Mouse (Mus musculus): ENCODE results near the gene Hdhd5. TPM values are rescaled to one million over a fixed set of nuclear protein-coding genes. Genes with fewer than 3 reads are reported as not detected.
A peak's percentile ranks its signal among the peaks of the same experiment; 100 is the strongest.

The Hdhd5 gene
- polyA plus RNA-seq, 1 experiment from 2014 or later: 19.1 TPM

- WGBS: under 1% methylated on average over 95 of the region's 95 CpGs
- peak; percentile 12 for ATAC-seq (ENCODE audit: low FRiP score)
- H3K4me1 ChIP-seq: peaks cover 41% of the 10 kb centered on the region
These were observed 38.4 kb downstream of the Hdhd5 start for GRCm38 (mm10) chr6:120492499-120493373.

DNA sequence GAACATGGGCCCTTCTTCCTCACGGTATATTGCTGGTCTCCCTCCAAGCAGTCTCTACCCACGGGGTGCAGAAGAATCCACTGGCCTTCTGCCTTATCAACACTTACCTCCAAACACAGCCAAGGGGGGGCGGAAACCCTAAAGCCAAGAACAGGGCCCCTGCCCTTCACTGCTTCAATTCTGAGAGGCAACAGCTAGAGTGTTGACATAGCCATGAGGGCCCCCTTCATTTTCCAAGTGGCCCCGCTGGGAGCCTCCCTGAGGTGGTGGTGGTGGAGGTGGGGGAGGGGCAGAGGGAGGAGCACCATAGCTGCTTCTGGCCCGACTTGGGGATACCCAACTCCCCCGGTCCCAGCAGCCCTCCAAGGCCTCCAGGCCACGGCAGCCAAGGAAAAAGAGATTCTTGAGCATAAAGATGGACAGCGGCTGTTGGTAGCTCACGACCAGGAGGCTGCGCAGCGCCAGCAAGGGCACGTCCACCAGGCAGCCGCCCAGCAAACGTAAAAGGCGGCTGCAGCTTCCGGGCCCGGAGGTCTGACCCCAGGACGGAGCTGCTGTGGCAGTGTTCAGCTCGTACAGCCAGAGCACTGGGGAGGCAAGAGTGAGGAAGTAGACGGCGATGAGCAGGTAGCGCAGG lies 39.1 kb downstream of the Hdhd5 start:
- H3K36me3 ChIP-seq (replicated peaks): no peaks in the 10 kb centered on the region
- H3K27ac ChIP-seq: no peak overlapping the region
- 13% methylated on average over 22 of the region's 22 CpGs for WGBS
- no peaks in the 10 kb centered on the region for H3K9me3 ChIP-seq
- peak overlapping the region; percentile 81 for H3K4me2 ChIP-seq
- peak overlapping the region; percentile 74 for H3K4me3 ChIP-seq (replicated peaks)
- H3K27me3 ChIP-seq: peaks cover 29% of the 10 kb centered on the region
- H3K9ac ChIP-seq: peak overlapping the region; percentile 78
- ATAC-seq (ENCODE audit: low FRiP score): peak; percentile 1; the same call in 1 of the 2 replicates
- H3K4me1 ChIP-seq: peaks cover 41% of the 10 kb centered on the region

More at GRCm38 (mm10) chr6:120492499-120493373, 38.4 kb downstream of the Hdhd5 start:
- peaks cover 29% of the 10 kb centered on the region for H3K27me3 ChIP-seq
- peak overlapping the region; percentile 78 for H3K9ac ChIP-seq
- H3K4me2 ChIP-seq: peak overlapping the region; percentile 81
- peak overlapping the region; percentile 74 for H3K4me3 ChIP-seq (replicated peaks)
- no peaks in the 10 kb centered on the region for H3K36me3 ChIP-seq (replicated peaks)
- peak overlapping the region; percentile 94 for H3K27ac ChIP-seq
- no peaks in the 10 kb centered on the region for H3K9me3 ChIP-seq

- no peak for ATAC-seq (ENCODE audit: low FRiP score)
- WGBS: 47% methylated on average over 7 of the region's 7 CpGs
- Histone ChIP-seq H3K4me2 (peak overlapping the region; percentile 81), H3K36me3 (replicated peaks) (no peaks in the 10 kb centered on the region), H3K27ac (no peak overlapping the region), H3K9me3 (no peaks in the 10 kb centered on the region), H3K27me3 (peaks cover 29% of the 10 kb centered on the region), H3K4me1 (peaks cover 41% of the 10 kb centered on the region), H3K9ac (no peak overlapping the region), H3K4me3 (replicated peaks) (no peak overlapping the region)
These were observed 40.1 kb downstream of the Hdhd5 start for GRCm38 (mm10) chr6:120491064-120491463.

- peaks cover 38% of the 10 kb centered on the region for H3K4me1 ChIP-seq
- WGBS: 72% methylated on average over 2 of the region's 2 CpGs
- no peak overlapping the region for H3K9ac ChIP-seq
- no peak for ATAC-seq (ENCODE audit: low FRiP score)
- no peak overlapping the region for H3K27ac ChIP-seq
- H3K9me3 ChIP-seq: no peaks in the 10 kb centered on the region
- no peak overlapping the region for H3K4me3 ChIP-seq (replicated peaks)
- H3K4me2 ChIP-seq: no peak overlapping the region
- peaks cover 25% of the 10 kb centered on the region for H3K27me3 ChIP-seq
- H3K36me3 ChIP-seq (replicated peaks): no peaks in the 10 kb centered on the region
These were observed 41.7 kb downstream of the Hdhd5 start for GRCm38 (mm10) chr6:120489461-120489860.

GRCm38 (mm10) chr6:120488647-120489046 lies 42.5 kb downstream of the Hdhd5 start:
- Histone ChIP-seq H3K27ac (no peak overlapping the region), H3K4me1 (peaks cover 31% of the 10 kb centered on the region), H3K9ac (no peak overlapping the region), H3K4me2 (no peak overlapping the region), H3K27me3 (peaks cover 23% of the 10 kb centered on the region), H3K36me3 (replicated peaks) (no peaks in the 10 kb centered on the region), H3K9me3 (no peaks in the 10 kb centered on the region), H3K4me3 (replicated peaks) (no peak overlapping the region)
- no peak for ATAC-seq (ENCODE audit: low FRiP score)
- WGBS: 79% methylated on average over 3 of the region's 3 CpGs

GRCm38 (mm10) chr6:120486051-120486510 lies 45.0 kb downstream of the Hdhd5 start:
- H3K27me3 ChIP-seq: 0 out of 2 replicates have a peak, but pooled peaks cover 2% of the 10 kb centered on the region
- no peaks in the 10 kb centered on the region for H3K9me3 ChIP-seq
- H3K9ac ChIP-seq: no peak overlapping the region
- H3K27ac ChIP-seq: no peak overlapping the region
- peaks cover 7% of the 10 kb centered on the region; the same call in 1 of the 2 replicates for H3K36me3 ChIP-seq (replicated peaks)
- 76% methylated on average over 8 of the region's 8 CpGs for WGBS
- peaks cover 18% of the 10 kb centered on the region for H3K4me1 ChIP-seq
- H3K4me3 ChIP-seq (replicated peaks): no peak overlapping the region
- no peak overlapping the region for H3K4me2 ChIP-seq
- no peak for ATAC-seq (ENCODE audit: low FRiP score)

DNA sequence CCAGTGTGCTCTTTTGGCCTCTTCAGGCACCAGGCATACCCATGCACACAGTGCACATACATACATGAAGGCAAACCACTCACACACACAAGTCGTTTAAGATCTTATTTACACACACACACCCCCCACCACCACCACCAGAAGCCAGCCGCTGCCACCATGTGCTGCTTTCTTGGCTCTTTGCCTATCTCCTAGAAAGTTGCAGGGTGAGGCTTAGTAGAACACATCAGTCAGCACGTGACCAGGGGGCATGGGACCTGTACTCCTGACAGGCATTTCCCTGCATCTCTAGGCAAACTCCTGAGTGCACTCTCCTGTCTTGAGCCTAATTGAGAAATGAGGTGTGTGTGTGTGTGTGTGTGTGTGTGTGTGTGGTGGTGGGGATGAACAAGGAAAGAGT lies 46.1 kb downstream of the Hdhd5 start:
- H3K27ac ChIP-seq: no peak overlapping the region
- no peak for ATAC-seq (ENCODE audit: low FRiP score)
- 80% methylated on average over 3 of the region's 3 CpGs for WGBS

DNA sequence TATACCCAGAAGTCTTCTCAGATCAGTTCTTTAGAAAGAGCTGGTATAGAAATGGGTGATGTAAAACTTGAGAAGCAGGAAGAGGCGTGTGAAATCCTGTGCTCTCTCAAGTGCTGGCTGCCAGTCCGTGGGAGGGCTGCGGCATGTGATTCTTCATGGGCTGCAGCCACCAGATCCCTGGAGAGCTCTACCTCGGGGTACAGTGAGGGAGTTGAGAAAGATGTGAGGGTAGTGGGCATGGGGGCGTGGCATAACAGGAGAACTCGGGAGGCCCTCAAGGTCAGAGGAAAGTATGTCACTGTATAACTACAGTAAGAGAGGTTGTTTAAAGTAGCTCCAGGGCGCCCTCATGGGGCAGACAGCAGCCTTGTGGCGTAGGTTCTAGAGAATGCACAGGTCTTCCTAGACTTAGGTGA lies 47.9 kb downstream of the Hdhd5 start:
- 0 out of 2 replicates have a peak, but pooled peaks cover 2% of the 10 kb centered on the region for H3K27me3 ChIP-seq
- no peak overlapping the region for H3K27ac ChIP-seq
- no peak overlapping the region for H3K4me3 ChIP-seq (replicated peaks)
- no peak overlapping the region for H3K4me2 ChIP-seq
- WGBS: 35% methylated on average over 8 of the region's 8 CpGs
- H3K9ac ChIP-seq: no peak overlapping the region
- H3K4me1 ChIP-seq: peaks cover 6% of the 10 kb centered on the region
- H3K36me3 ChIP-seq (replicated peaks): peaks cover 10% of the 10 kb centered on the region; the same call in 1 of the 2 replicates
- no peak for ATAC-seq (ENCODE audit: low FRiP score)
- H3K9me3 ChIP-seq: no peaks in the 10 kb centered on the region

More for the DNA sequence above, 46.1 kb downstream of the Hdhd5 start:
- 0 out of 2 replicates have a peak, but pooled peaks cover 2% of the 10 kb centered on the region for H3K27me3 ChIP-seq
- no peaks in the 10 kb centered on the region for H3K9me3 ChIP-seq
- H3K36me3 ChIP-seq (replicated peaks): peaks cover 10% of the 10 kb centered on the region; the same call in 1 of the 2 replicates
- H3K9ac ChIP-seq: no peak overlapping the region
- H3K4me2 ChIP-seq: no peak overlapping the region
- no peak overlapping the region for H3K4me3 ChIP-seq (replicated peaks)
- peaks cover 8% of the 10 kb centered on the region for H3K4me1 ChIP-seq

GRCm38 (mm10) chr6:120482756-120483155 lies 48.4 kb downstream of the Hdhd5 start:
- Histone ChIP-seq H3K4me3 (replicated peaks) (no peak overlapping the region), H3K4me2 (no peak overlapping the region), H3K27ac (no peak overlapping the region), H3K4me1 (peaks cover 6% of the 10 kb centered on the region), H3K9ac (no peak overlapping the region), H3K27me3 (0 out of 2 replicates have a peak, but pooled peaks cover 2% of the 10 kb centered on the region), H3K36me3 (replicated peaks) (peaks cover 10% of the 10 kb centered on the region; the same call in 1 of the 2 replicates), H3K9me3 (no peaks in the 10 kb centered on the region)
- 41% methylated on average over 6 of the region's 6 CpGs for WGBS
- ATAC-seq (ENCODE audit: low FRiP score): no peak

- Histone ChIP-seq H3K36me3 (replicated peaks) (peaks cover 10% of the 10 kb centered on the region; the same call in 1 of the 2 replicates), H3K27me3 (0 out of 2 replicates have a peak, but pooled peaks cover 2% of the 10 kb centered on the region), H3K27ac (no peak overlapping the region), H3K9me3 (no peaks in the 10 kb centered on the region), H3K4me2 (no peak overlapping the region), H3K9ac (no peak overlapping the region), H3K4me1 (peaks cover 6% of the 10 kb centered on the region), H3K4me3 (replicated peaks) (no peak overlapping the region)
- 91% methylated on average over 14 of the region's 14 CpGs for WGBS
- ATAC-seq (ENCODE audit: low FRiP score): no peak
These were observed 49.1 kb downstream of the Hdhd5 start for GRCm38 (mm10) chr6:120482021-120482420.

- Histone ChIP-seq H3K9me3 (no peaks in the 10 kb centered on the region), H3K27ac (no peak overlapping the region), H3K36me3 (replicated peaks) (peaks cover 10% of the 10 kb centered on the region; the same call in 1 of the 2 replicates), H3K4me3 (replicated peaks) (no peak overlapping the region), H3K27me3 (0 out of 2 replicates have a peak, but pooled peaks cover 2% of the 10 kb centered on the region), H3K4me2 (no peak overlapping the region), H3K4me1 (peaks cover 6% of the 10 kb centered on the region), H3K9ac (no peak overlapping the region)
- no peak for ATAC-seq (ENCODE audit: low FRiP score)
- WGBS: 90% methylated on average over 6 of the region's 6 CpGs
These were observed 49.6 kb downstream of the Hdhd5 start for GRCm38 (mm10) chr6:120481538-120481937.

- Histone ChIP-seq H3K4me3 (replicated peaks) (no peak overlapping the region), H3K4me1 (peaks cover 6% of the 10 kb centered on the region), H3K4me2 (no peak overlapping the region), H3K9ac (no peak overlapping the region), H3K36me3 (replicated peaks) (peaks cover 10% of the 10 kb centered on the region; the same call in 1 of the 2 replicates), H3K27ac (no peak overlapping the region), H3K9me3 (no peaks in the 10 kb centered on the region), H3K27me3 (0 out of 2 replicates have a peak, but pooled peaks cover 2% of the 10 kb centered on the region)
- WGBS: 93% methylated on average over 5 of the region's 5 CpGs
- ATAC-seq (ENCODE audit: low FRiP score): no peak
These were observed 50.8 kb downstream of the Hdhd5 start for GRCm38 (mm10) chr6:120480361-120480760.

All from forebrain, embryonic 12.5 days (tissue).